Mouse (Mus musculus): ENCODE data around the gene Cdc5l. TPM values are rescaled to one million over a fixed set of nuclear protein-coding genes. Genes with fewer than 3 reads are reported as not detected.
"Not testable (repeated sequence)": the region's sequence is repeated elsewhere in the genome, so short reads cannot be mapped to it uniquely, and the experiment has no call there.

Cdc5l gene
- total RNA-seq, 2 experiments from 2014 or later = 31.3 to 33.9 TPM

GRCm38 (mm10) chr17:45449586-45449985 lies 16.0 kb upstream of the Cdc5l start:
- intact Hi-C loops (cut with DNase I; ENCODE audit: low total_unique reads) = no loop called here
- no peak for DNase-seq

GRCm38 (mm10) chr17:45447063-45447462 lies 13.5 kb upstream of the Cdc5l start:
- DNase-seq = no peak
- intact Hi-C loops (cut with DNase I; ENCODE audit: low total_unique reads) = no loop called here

GRCm38 (mm10) chr17:45445923-45446322 lies 12.4 kb upstream of the Cdc5l start:
- intact Hi-C loops (cut with DNase I; ENCODE audit: low total_unique reads) = no loop called here
- DNase-seq = no peak

- no peak for DNase-seq
- intact Hi-C loops (cut with DNase I; ENCODE audit: low total_unique reads) = no loop called here
These were observed 689 bp upstream of the Cdc5l start for GRCm38 (mm10) chr17:45434262-45434590.

GRCm38 (mm10) chr17:45432706-45433398 lies 685 bp downstream of the Cdc5l start:
- intact Hi-C loops (cut with DNase I; ENCODE audit: low total_unique reads) = no loop called here
- DNase-seq = no peak

- intact Hi-C loops (cut with DNase I; ENCODE audit: low total_unique reads) = no loop called here
- no peak for DNase-seq
These were observed 1.5 kb downstream of the Cdc5l start for GRCm38 (mm10) chr17:45432007-45432406.

GRCm38 (mm10) chr17:45417387-45417786 lies 16.1 kb downstream of the Cdc5l start:
- no peak for DNase-seq
- intact Hi-C loops (cut with DNase I; ENCODE audit: low total_unique reads) = no loop called here

GRCm38 (mm10) chr17:45411617-45412016 lies 21.9 kb downstream of the Cdc5l start:
- DNase-seq; intact Hi-C loops (cut with DNase I; ENCODE audit: low total_unique reads): not testable (repeated sequence)

GRCm38 (mm10) chr17:45408719-45409118 lies 24.8 kb downstream of the Cdc5l start:
- no peak for DNase-seq
- intact Hi-C loops (cut with DNase I; ENCODE audit: low total_unique reads) = no loop called here

GRCm38 (mm10) chr17:45406281-45406680 lies 27.3 kb downstream of the Cdc5l start:
- DNase-seq = no peak
- intact Hi-C loops (cut with DNase I; ENCODE audit: low total_unique reads) = no loop called here

- intact Hi-C loops (cut with DNase I; ENCODE audit: low total_unique reads) = no loop called here
- DNase-seq = no peak
These were observed 30.3 kb downstream of the Cdc5l start for GRCm38 (mm10) chr17:45403207-45403606.

GRCm38 (mm10) chr17:45402601-45403000 lies 30.9 kb downstream of the Cdc5l start:
- intact Hi-C loops (cut with DNase I; ENCODE audit: low total_unique reads) = no loop called here
- no peak for DNase-seq

GRCm38 (mm10) chr17:45402126-45402525 lies 31.4 kb downstream of the Cdc5l start:
- intact Hi-C loops (cut with DNase I; ENCODE audit: low total_unique reads) = no loop called here
- DNase-seq = no peak

GRCm38 (mm10) chr17:45401126-45401905 lies 32.2 kb downstream of the Cdc5l start:
- intact Hi-C loops (cut with DNase I; ENCODE audit: low total_unique reads) = no loop called here

GRCm38 (mm10) chr17:45398021-45398420 lies 35.5 kb downstream of the Cdc5l start:
- DNase-seq = no peak
- intact Hi-C loops (cut with DNase I; ENCODE audit: low total_unique reads) = no loop called here

More at GRCm38 (mm10) chr17:45401126-45401905, 32.2 kb downstream of the Cdc5l start:
- no peak for DNase-seq

GRCm38 (mm10) chr17:45397541-45397940 lies 36.0 kb downstream of the Cdc5l start:
- DNase-seq = no peak
- intact Hi-C loops (cut with DNase I; ENCODE audit: low total_unique reads) = no loop called here

- intact Hi-C loops (cut with DNase I; ENCODE audit: low total_unique reads) = no loop called here
- no peak for DNase-seq
These were observed 38.9 kb downstream of the Cdc5l start for GRCm38 (mm10) chr17:45394612-45395011.

- no peak for DNase-seq
- intact Hi-C loops (cut with DNase I; ENCODE audit: low total_unique reads) = no loop called here
These were observed 39.8 kb downstream of the Cdc5l start for GRCm38 (mm10) chr17:45393765-45394164.

GRCm38 (mm10) chr17:45389896-45390295 lies 43.6 kb downstream of the Cdc5l start:
- no peak for DNase-seq
- intact Hi-C loops (cut with DNase I; ENCODE audit: low total_unique reads) = no loop called here

- intact Hi-C loops (cut with DNase I; ENCODE audit: low total_unique reads) = no loop called here
- no peak for DNase-seq
These were observed 46.6 kb downstream of the Cdc5l start for GRCm38 (mm10) chr17:45386986-45387385.

- DNase-seq = no peak
- intact Hi-C loops (cut with DNase I; ENCODE audit: low total_unique reads) = no loop called here
These were observed 50.2 kb downstream of the Cdc5l start for GRCm38 (mm10) chr17:45383305-45383704.
